Mouse (Mus musculus) lung, postnatal 0 days (tissue): ENCODE measurements around the gene Hist2h2ac.
"Not testable (repeated sequence)": the region's sequence is repeated elsewhere in the genome, so short reads cannot be mapped to it uniquely, and the experiment has no call there.

Experiments
- CTCF ChIP-seq: IDR thresholded peaks from 2 replicates; pipeline ENCODE4 v1.5.1; 2016; ENCODE audit warnings: antibody characterized with exemption, mild to moderate bottlenecking
- EP300 ChIP-seq: IDR thresholded peaks from 2 replicates; pipeline ENCODE4 v1.6.1; 2016; ENCODE audit warnings: antibody characterized with exemption, mild to moderate bottlenecking, control low read depth

GRCm38 (mm10) chr3:96268776-96269378, 48.2 kb upstream of the Hist2h2ac start:
- TF ChIP-seq CTCF, EP300: not testable (repeated sequence)
